Mouse (Mus musculus) layer of hippocampus, adult 2 months (tissue): Measurements from ENCODE around the gene Il10ra. TPM values are rescaled to one million over a fixed set of nuclear protein-coding genes. Genes with fewer than 3 reads are reported as not detected.

Experiments used
- DNase-seq, 2 experiments: peaks; one replicate each; pipeline ENCODE4 v3.0.0; 2022; ENCODE audit warnings: low spot score in 2 of 2
- H3K27ac ChIP-seq: fragments of 200-600 bp; 2 replicates; pipeline ENCODE4 v1.8.1; 2022
- H3K4me3 ChIP-seq: fragments of 200-600 bp; 2 replicates; pipeline ENCODE4 v1.8.1; 2022; ENCODE audit warnings: mild to moderate bottlenecking
- CTCF ChIP-seq: fragments of 200-600 bp; conservative IDR thresholded peaks from 2 replicates; pipeline ENCODE4 v1.8.1; 2022; ENCODE audit warnings: antibody characterized with exemption, mild to moderate bottlenecking, moderate library complexity
- long read RNA-seq, 2 experiments: library from polyadenylated mRNA; stranded (forward); transcript quantifications; one replicate each; pipeline ENCODE4 v2.0.0; 2021; ENCODE audit warnings: borderline mapping rate in 2 of 2
- total RNA-seq, 2 experiments: library from RNA; stranded (reverse); gene quantifications; 2 replicates each; pipeline ENCODE4 v1.2.3; 2021

The Il10ra gene
- total RNA-seq, result 1 to 10 TPM; 2.4 to 2.6 TPM
- long read RNA-seq, experiment 1, partial matches to known transcripts, result 0 of 2 reads
- long read RNA-seq, experiment 1, other reads (novel, unspliced or antisense), result 0 of 2 reads
- long read RNA-seq, experiment 2, transcript Il10ra-201 (7 exons, 3,498 nt), result major isoform, 5 of 6 reads
- long read RNA-seq, experiment 2, partial matches to known transcripts, result 0 of 6 reads
- long read RNA-seq, experiment 2, other reads (novel, unspliced or antisense), result 0 of 6 reads

GRCm38 (mm10) chr9:45268597-45269325 lies at the start of gene Il10ra:
Gene Il10ra (minus strand): TSS chr9:45269149.
- Histone ChIP-seq H3K27ac (no peak within 1 kb of the TSS), H3K4me3 (peak within 1 kb of the TSS; percentile 52)
- no peak for DNase-seq
- no peak for TF ChIP-seq CTCF

DNA sequence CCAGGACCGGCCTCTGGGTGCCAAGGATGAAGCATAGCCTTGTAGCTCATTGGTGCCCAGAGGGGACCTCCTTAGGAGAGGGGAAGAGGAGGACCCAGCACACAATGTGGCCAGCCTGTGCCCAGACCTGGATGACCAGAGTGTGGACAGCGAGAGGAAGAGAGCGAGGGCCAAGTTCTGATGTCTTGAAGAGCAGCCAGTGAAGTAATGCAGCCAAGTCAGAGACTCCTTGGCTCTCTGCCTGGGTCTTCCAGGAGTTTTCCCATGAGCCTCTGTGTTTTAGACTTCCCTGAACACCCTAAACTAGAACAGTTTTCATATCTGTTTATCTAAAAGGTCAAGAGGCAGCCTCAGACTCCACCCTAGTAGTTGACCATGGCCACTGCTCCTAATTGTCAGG lies 48.7 kb upstream of the Il10ra start:
- Histone ChIP-seq H3K4me3 (no peak overlapping the region), H3K27ac (no peak overlapping the region)
- DNase-seq, result no peak
- no peak for TF ChIP-seq CTCF

DNA sequence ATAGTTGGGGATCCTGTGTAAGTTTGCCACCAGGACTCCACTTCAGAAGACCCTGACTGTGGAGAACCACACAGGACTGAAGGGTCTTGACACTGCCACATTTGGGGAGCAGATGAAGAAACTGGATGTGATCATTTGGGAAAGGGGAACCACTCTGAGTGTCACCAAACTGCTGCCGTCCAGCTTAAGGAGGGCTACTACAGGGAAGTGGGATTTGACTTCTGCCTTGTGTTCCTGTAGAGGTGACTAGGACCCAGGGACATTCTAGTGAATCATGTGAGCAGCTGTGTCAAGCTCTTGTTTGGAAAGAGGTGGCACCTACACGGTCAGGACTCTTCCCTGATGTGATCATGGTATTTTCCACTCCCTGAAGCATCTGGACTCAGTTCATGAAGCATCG lies 45.0 kb upstream of the Il10ra start:
- H3K4me3 ChIP-seq, result no peak overlapping the region
- DNase-seq, result no peak
- no peak for TF ChIP-seq CTCF
- no peak overlapping the region for H3K27ac ChIP-seq

DNA sequence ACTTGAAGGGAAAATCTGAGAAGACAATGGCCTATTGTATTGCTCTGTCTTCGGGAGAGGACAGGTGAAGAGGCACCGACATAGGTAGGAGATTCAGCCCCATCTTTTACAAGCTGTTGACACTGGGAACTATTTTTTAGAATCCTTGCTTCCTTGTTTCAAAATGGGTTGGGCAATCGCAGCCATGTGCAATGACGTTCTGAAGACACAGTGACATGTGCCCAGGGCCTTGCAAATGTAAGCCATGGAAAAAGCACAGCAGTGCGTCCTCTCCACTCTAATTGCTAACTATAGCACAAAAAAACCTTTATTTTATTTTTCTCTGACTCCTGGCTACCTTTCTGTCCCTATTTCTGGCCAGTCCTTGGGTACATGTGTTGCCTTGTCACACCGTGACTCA lies 42.9 kb upstream of the Il10ra start:
- H3K27ac ChIP-seq, result no peak overlapping the region
- H3K4me3 ChIP-seq, result no peak overlapping the region
- no peak for TF ChIP-seq CTCF
- DNase-seq, result no peak

GRCm38 (mm10) chr9:45308521-45308920 lies 39.6 kb upstream of the Il10ra start:
- Histone ChIP-seq H3K27ac (no peak overlapping the region), H3K4me3 (no peak overlapping the region)
- no peak for DNase-seq
- TF ChIP-seq CTCF, result no peak

DNA sequence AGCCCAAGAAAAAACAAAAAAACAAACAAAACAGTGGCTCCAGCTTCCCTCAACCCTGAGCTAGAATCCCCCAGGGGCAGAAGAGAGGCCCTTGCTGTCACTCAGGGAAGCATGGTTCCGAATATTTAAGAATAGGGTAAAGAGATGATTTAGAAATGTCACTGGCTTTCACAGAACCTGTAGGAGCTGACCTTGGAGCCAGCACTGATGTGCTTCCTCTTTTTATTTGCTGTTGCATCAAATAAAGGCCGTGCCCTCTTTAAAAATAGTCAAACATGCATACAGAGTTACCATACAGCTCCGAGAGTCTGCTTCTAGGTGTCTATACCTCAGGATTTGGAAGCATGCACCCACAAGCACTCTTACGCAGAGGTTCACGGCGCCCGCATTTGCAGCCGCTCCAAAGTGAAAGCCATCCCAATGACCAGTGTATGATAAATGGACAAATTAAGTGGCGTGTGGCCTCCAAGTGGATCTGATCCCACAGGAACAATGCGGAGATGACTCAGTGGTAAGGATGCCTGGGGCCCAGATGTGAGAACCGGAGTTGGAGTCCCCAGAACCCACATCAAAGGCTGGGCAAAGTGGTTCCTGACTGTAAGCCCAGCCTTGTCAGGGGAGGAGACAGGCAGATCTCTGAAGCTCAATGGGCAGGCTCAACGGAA lies 37.9 kb upstream of the Il10ra start:
- Histone ChIP-seq H3K27ac (no peak overlapping the region), H3K4me3 (no peak overlapping the region)
- TF ChIP-seq CTCF, result no peak
- no peak for DNase-seq

DNA sequence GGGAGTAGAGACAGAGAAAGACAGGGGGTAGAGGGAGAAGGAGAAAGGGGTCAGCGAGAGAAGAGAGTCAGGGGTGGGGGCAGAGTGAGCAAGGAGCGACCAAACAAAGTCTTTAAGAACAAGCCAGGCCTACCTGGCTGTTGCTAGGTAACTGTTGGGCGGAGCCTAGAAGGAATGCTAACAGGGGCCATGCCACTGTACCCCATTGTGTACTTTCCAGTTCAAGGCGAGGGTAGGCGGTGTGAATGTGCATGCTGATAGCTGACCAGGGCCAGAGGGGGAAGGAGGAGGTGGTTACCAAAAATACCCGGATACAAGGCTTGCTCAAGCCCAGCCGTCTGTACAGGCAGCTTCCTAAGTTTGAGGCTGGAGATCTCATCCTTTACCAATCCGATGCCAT lies 32.8 kb upstream of the Il10ra start:
- Histone ChIP-seq H3K27ac (no peak overlapping the region), H3K4me3 (no peak overlapping the region)
- DNase-seq, result no peak
- no peak for TF ChIP-seq CTCF

GRCm38 (mm10) chr9:45300422-45301104 lies 31.6 kb upstream of the Il10ra start:
- Histone ChIP-seq H3K4me3 (peak overlapping the region; percentile 40), H3K27ac (peak overlapping the region; percentile 93)
- peak; percentile 96 to 98 for DNase-seq
- TF ChIP-seq CTCF, result peak; percentile 95

DNA sequence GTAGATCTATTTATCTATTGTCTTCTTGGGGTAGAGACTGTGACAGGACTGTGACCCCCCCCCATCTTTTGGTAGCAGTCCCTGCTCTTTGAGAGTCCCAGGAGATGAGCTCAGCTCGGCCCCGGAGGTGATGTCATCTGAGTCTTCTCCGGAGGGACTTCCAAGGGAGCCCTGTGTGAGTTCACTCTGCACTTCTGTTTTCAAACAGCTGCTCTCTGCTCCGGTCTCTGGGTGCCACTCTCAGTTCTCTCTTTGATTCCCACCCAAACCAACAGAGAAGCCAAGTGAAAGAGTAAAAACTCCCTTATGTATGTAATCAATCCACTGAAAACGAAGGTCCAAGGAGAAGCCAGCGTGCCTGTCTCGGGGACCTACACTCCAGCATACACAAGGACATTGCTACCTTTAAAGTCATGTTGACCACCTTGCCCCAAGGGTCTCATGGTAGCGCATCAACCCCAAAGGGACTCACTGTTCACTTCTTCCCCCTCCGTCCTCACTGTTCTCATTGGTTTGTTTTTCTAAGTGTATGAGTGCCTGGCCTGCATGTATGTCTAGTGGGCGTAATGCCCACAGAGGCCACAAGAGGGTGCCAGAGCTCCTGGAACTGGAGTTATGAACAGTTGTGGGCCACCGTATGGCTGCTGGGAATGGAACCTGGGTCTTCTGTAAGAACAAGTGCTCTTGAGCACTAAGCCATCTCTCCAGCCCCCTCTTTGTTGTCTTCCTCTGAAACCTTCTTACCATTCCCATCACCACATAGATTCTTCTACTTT lies 30.5 kb upstream of the Il10ra start:
- no peak overlapping the region for H3K27ac ChIP-seq
- no peak overlapping the region for H3K4me3 ChIP-seq
- TF ChIP-seq CTCF, result peak; percentile 74
- peak in 1 of 2 experiments; percentile 15 for DNase-seq

GRCm38 (mm10) chr9:45294210-45295011 lies 25.5 kb upstream of the Il10ra start:
- TF ChIP-seq CTCF, result no peak
- no peak overlapping the region for H3K27ac ChIP-seq
- DNase-seq, result no peak
- H3K4me3 ChIP-seq, result no peak overlapping the region

- TF ChIP-seq CTCF, result no peak
- DNase-seq, result no peak
- Histone ChIP-seq H3K4me3 (no peak overlapping the region), H3K27ac (no peak overlapping the region)
Observed at GRCm38 (mm10) chr9:45291481-45292168, 22.7 kb upstream of the Il10ra start.
